Mouse (Mus musculus) gastrocnemius, adult 18-20 months (tissue): Measurements from ENCODE around the gene Ms4a10. TPM values are rescaled to one million over a fixed set of nuclear protein-coding genes. Genes with fewer than 3 reads are reported as not detected.

Experiments
- DNase-seq: peaks from one replicate; pipeline ENCODE4 v3.0.0; 2021; ENCODE audit warnings: low spot score
- long read RNA-seq, 2 experiments: library from polyadenylated mRNA; stranded (forward); transcript quantifications; one replicate each; pipeline ENCODE4 v2.0.0; 2021
- total RNA-seq, 2 experiments: library from RNA; stranded (reverse); gene quantifications; 2 replicates each; pipeline ENCODE4 v1.2.3; 2021

Ms4a10 gene
- total RNA-seq = not detected
- long read RNA-seq, experiment 1 = 0 reads
- long read RNA-seq, experiment 2 = 0 reads

- DNase-seq = no peak
Observed at GRCm38 (mm10) chr19:10974238-10974865, at the start of gene Ms4a10. Gene Ms4a10, minus strand, starts transcription at chr19:10974670.

GRCm38 (mm10) chr19:11022382-11022781 is 47.9 kb upstream of the Ms4a10 start:
- no peak for DNase-seq

- no peak for DNase-seq
Observed at GRCm38 (mm10) chr19:11017891-11018290, 43.4 kb upstream of the Ms4a10 start, which contains the start of gene Ms4a18. Gene Ms4a18, minus strand, starts transcription at chr19:11018031.

GRCm38 (mm10) chr19:11017251-11017650 is 42.8 kb upstream of the Ms4a10 start:
- peak; percentile 11 for DNase-seq

GRCm38 (mm10) chr19:11015998-11016397 is 41.5 kb upstream of the Ms4a10 start:
- no peak for DNase-seq

- DNase-seq = no peak
Observed at GRCm38 (mm10) chr19:11015468-11015867, 41.0 kb upstream of the Ms4a10 start.

GRCm38 (mm10) chr19:10993150-10993549 is 18.7 kb upstream of the Ms4a10 start, which contains the start of gene Ms4a15:
Gene Ms4a15, minus strand, starts transcription at chr19:10993250.
- DNase-seq = no peak

GRCm38 (mm10) chr19:10991911-10992310 is 17.4 kb upstream of the Ms4a10 start:
- no peak for DNase-seq

- DNase-seq = no peak
Observed at GRCm38 (mm10) chr19:10990751-10991150, 16.3 kb upstream of the Ms4a10 start.

GRCm38 (mm10) chr19:10988563-10988962 is 14.1 kb upstream of the Ms4a10 start:
- no peak for DNase-seq

- DNase-seq = no peak
Observed at GRCm38 (mm10) chr19:10985889-10986288, 11.4 kb upstream of the Ms4a10 start.

GRCm38 (mm10) chr19:10984551-10984950 is 10.1 kb upstream of the Ms4a10 start:
- DNase-seq = no peak

GRCm38 (mm10) chr19:10983146-10983545 is 8.7 kb upstream of the Ms4a10 start:
- peak; percentile 31 for DNase-seq

- no peak for DNase-seq
Observed at GRCm38 (mm10) chr19:10980210-10980609, 5.7 kb upstream of the Ms4a10 start.

- peak; percentile 75 for DNase-seq
Observed at GRCm38 (mm10) chr19:10979184-10980168, 5.0 kb upstream of the Ms4a10 start.

- DNase-seq = peak; percentile 30
Observed at GRCm38 (mm10) chr19:10976318-10976717, 1.8 kb upstream of the Ms4a10 start.

GRCm38 (mm10) chr19:10975187-10975586 is 717 bp upstream of the Ms4a10 start:
- no peak for DNase-seq

GRCm38 (mm10) chr19:10973187-10973586 is 1.3 kb downstream of the Ms4a10 start:
- DNase-seq = no peak

GRCm38 (mm10) chr19:10972660-10973059 is 1.8 kb downstream of the Ms4a10 start:
- no peak for DNase-seq

GRCm38 (mm10) chr19:10970457-10970856 is 4.0 kb downstream of the Ms4a10 start:
- no peak for DNase-seq

- DNase-seq = no peak
Observed at GRCm38 (mm10) chr19:10968578-10968977, 5.9 kb downstream of the Ms4a10 start.

- no peak for DNase-seq
Observed at GRCm38 (mm10) chr19:10965721-10966120, 8.7 kb downstream of the Ms4a10 start.
